Mouse (Mus musculus): ENCODE measurements around the gene 1700016C15Rik.
A peak's percentile ranks its signal among the peaks of the same experiment; 100 is the strongest.

The 1700016C15Rik gene

GRCm38 (mm10) chr1:177796193-177796939 is 66.8 kb downstream of the 1700016C15Rik start, which contains the start of gene Adss:
Gene Adss, minus strand, starts transcription at chr1:177796511.
- DNase-seq (ENCODE audit: low spot score), result peak; percentile 98

- DNase-seq (ENCODE audit: low spot score), result peak; percentile 16
Observed at GRCm38 (mm10) chr1:177797151-177797755, 67.6 kb downstream of the 1700016C15Rik start.

Measured in c-Kit-positive CD71-positive TER-119-positive erythroid progenitor cells, embryonic 14.5 days (primary cell).